Mouse (Mus musculus) B cell, adult 2 months (primary cell): ENCODE measurements around the gene Mip.
A peak's percentile ranks its signal among the peaks of the same experiment; 100 is the strongest.
"Not testable (repeated sequence)": the region's sequence is repeated elsewhere in the genome, so short reads cannot be mapped to it uniquely, and the experiment has no call there.

ENCODE experiments used
- DNase-seq, 2 experiments: peaks; one replicate each; pipeline ENCODE4 v3.0.0; 2022

The Mip gene

GRCm38 (mm10) chr10:128250565-128250964 is 24.9 kb downstream of the Mip start:
- DNase-seq, result no peak

- DNase-seq, result no peak
These were observed 28.1 kb downstream of the Mip start, which contains the start of gene Apon for GRCm38 (mm10) chr10:128253677-128254255. Apon (plus strand) TSS chr10:128254096.

- no peak for DNase-seq
These were observed 30.3 kb downstream of the Mip start for GRCm38 (mm10) chr10:128255925-128256324.

GRCm38 (mm10) chr10:128256328-128256727 is 30.7 kb downstream of the Mip start:
- DNase-seq, result no peak

- DNase-seq, result peak; percentile 60 to 61
These were observed 33.3 kb downstream of the Mip start for GRCm38 (mm10) chr10:128258953-128259352.

GRCm38 (mm10) chr10:128259946-128260345 is 34.3 kb downstream of the Mip start:
- DNase-seq, result no peak

GRCm38 (mm10) chr10:128260376-128260775 is 34.7 kb downstream of the Mip start:
- not testable (repeated sequence) for DNase-seq

GRCm38 (mm10) chr10:128262300-128262699 is 36.7 kb downstream of the Mip start:
- DNase-seq, result no peak

- peak; percentile 47 to 49 for DNase-seq
These were observed 38.0 kb downstream of the Mip start for GRCm38 (mm10) chr10:128263393-128264310.

GRCm38 (mm10) chr10:128268371-128268770 is 42.7 kb downstream of the Mip start, which contains the start of gene Apof:
Apof (plus strand) TSS chr10:128268671.
- DNase-seq, result no peak

GRCm38 (mm10) chr10:128269206-128269910 is 43.7 kb downstream of the Mip start:
- no peak for DNase-seq

- DNase-seq, result peak; percentile 91 to 93
These were observed 44.7 kb downstream of the Mip start, which contains the start of gene Stat2 for GRCm38 (mm10) chr10:128270287-128270841. Stat2 (plus strand) TSS chr10:128270559.

GRCm38 (mm10) chr10:128270866-128271265 is 45.2 kb downstream of the Mip start:
- DNase-seq, result peak in 1 of 2 experiments; percentile 32

- DNase-seq, result no peak
These were observed 46.2 kb downstream of the Mip start for GRCm38 (mm10) chr10:128271883-128272282.

- DNase-seq, result not testable (repeated sequence)
These were observed 47.3 kb downstream of the Mip start for GRCm38 (mm10) chr10:128272819-128273439.

- DNase-seq, result not testable (repeated sequence)
These were observed 49.7 kb downstream of the Mip start for GRCm38 (mm10) chr10:128275374-128275773.

- DNase-seq, result no peak
These were observed 52.5 kb downstream of the Mip start for GRCm38 (mm10) chr10:128278158-128278557.

- DNase-seq, result no peak
These were observed 55.3 kb downstream of the Mip start for GRCm38 (mm10) chr10:128280943-128281342.
